Mouse (Mus musculus): ENCODE measurements around the gene Jund. TPM values are rescaled to one million over a fixed set of nuclear protein-coding genes. Genes with fewer than 3 reads are reported as not detected.

The Jund gene
- polyA plus RNA-seq (2015; fragmentation: Nextera tagmentation; extraction: Ambion mirVana), result 12.3 and 17.5 TPM in 2 replicates

DNA sequence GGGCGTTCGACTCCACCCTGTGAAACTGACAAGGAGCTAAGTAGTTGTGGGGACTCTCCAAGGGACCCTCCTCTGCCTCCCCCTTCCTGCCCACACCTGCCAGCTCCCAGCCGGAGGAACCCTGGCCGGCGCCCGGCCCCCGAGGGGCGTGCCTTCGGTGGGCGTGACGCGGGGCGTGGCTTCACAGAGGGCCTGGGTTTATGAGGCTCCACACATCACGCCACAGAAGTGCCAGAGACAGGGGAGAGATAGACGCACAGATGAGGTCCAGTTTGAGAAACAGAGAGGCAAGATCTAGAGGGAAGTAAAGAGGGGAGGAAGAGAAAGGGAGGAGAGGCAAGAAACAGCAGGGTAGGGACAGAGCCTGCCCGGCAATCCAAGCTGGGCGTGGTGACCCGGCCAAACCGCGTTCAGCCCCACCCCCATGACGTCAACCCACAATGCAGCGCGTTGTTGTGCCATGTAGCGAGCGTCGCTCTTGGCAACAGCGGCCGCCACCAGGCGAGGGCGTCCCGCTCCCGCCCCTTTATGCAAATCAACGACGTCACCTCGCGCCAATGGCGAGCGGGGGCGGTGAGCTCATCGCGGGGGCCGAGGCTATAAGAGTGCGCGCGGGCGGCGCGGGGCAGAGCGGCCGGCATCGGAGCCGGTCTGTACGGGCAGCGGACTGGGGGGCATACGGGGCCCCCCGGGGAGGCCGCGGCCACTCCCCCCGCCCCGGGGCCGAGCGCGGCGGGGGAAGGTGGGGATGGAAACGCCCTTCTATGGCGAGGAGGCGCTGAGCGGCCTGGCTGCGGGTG is at the start of gene Jund:
Gene Jund, plus strand, starts transcription at position 640 of the 800 bp plus-strand sequence.
- under 1% methylated on average over 64 of the region's 69 CpGs for WGBS (ENCODE audit: insufficient replicate concordance)
- H3K4me1 ChIP-seq (ENCODE audit: control insufficient read depth, low read depth, low read length), result peaks cover 55% of the 10 kb centered on the region
- no peaks in the 10 kb centered on the region for H3K27me3 ChIP-seq (ENCODE audit: control insufficient read depth, insufficient read depth, low read depth, low read length)
- H3K36me3 ChIP-seq (ENCODE audit: control insufficient read depth, insufficient read depth), result no peaks in the 10 kb centered on the region
- peak within 1 kb of the TSS; percentile 88 for H3K4me3 ChIP-seq (ENCODE audit: low read depth, low read length)
- peak; percentile 86 for ATAC-seq (ENCODE audit: low read depth)
- H3K4me2 ChIP-seq (ENCODE audit: low read depth, low read length), result peak within 1 kb of the TSS; percentile 99
- H3K9ac ChIP-seq (ENCODE audit: low read depth, low read length), result peak within 1 kb of the TSS; percentile 98
- peak within 1 kb of the TSS; percentile 98 for H3K27ac ChIP-seq (ENCODE audit: low read length)
- no peaks in the 10 kb centered on the region for H3K9me3 ChIP-seq (replicated peaks; ENCODE audit: control insufficient read depth, low read length)

DNA sequence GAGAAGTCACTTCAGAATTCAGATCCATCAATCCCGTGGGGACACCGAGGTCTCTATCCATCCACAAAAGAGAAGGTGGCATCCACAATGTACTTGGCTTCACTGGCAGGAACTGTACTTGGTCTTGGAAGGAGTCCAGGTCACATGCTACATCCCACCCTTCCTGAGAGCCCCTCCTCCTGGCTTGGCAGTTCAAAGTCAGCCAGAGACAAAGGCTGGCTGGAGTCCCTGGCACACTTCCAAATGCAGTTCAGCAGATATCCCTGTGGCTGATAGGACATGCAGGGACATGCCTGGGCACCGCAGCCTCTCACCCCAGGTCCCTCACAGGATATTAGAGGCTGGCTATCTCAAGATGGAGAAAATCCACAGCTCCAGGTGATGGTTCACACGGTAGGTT is 49.4 kb upstream of the Jund start:
- WGBS (ENCODE audit: insufficient replicate concordance), result 43% methylated on average over 4 of the region's 4 CpGs
- ATAC-seq (ENCODE audit: low read depth), result peak; percentile 59
- peaks cover 33% of the 10 kb centered on the region for H3K4me1 ChIP-seq (ENCODE audit: control insufficient read depth, low read depth, low read length)

DNA sequence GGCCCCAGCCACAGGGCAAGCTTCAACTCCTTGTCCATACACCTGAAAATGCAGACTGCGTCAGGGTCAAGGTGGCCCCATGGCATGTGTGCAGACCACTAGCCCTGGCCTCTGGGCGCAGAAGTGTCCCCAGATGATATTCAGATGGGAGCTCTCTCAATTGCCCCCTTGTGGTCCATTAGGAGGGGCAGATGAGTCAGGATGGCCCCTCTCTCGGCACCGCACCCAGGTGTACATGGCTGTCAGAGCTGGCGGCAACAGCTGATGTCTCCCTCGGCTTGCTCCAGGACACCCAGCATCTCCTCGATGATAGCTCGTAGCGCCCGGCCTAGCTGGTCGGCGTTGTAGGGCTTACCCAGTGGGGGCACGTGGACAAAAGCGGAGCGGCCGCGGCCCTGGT is 48.4 kb upstream of the Jund start:
- Histone ChIP-seq H3K9ac (ENCODE audit: low read depth, low read length) (no peak overlapping the region), H3K4me1 (ENCODE audit: control insufficient read depth, low read depth, low read length) (peaks cover 33% of the 10 kb centered on the region)

More for the DNA sequence above, 49.4 kb upstream of the Jund start:
- Histone ChIP-seq H3K4me3 (ENCODE audit: low read depth, low read length) (no peak overlapping the region), H3K4me2 (ENCODE audit: low read depth, low read length) (no peak overlapping the region), H3K9me3 (replicated peaks; ENCODE audit: control insufficient read depth, low read length) (no peaks in the 10 kb centered on the region), H3K27me3 (ENCODE audit: control insufficient read depth, insufficient read depth, low read depth, low read length) (no peaks in the 10 kb centered on the region), H3K36me3 (ENCODE audit: control insufficient read depth, insufficient read depth) (no peaks in the 10 kb centered on the region), H3K27ac (ENCODE audit: low read length) (peak overlapping the region; percentile 35), H3K9ac (ENCODE audit: low read depth, low read length) (0 out of 2 replicates have a peak overlapping the region, but pooled peaks have one; percentile 15)

DNA sequence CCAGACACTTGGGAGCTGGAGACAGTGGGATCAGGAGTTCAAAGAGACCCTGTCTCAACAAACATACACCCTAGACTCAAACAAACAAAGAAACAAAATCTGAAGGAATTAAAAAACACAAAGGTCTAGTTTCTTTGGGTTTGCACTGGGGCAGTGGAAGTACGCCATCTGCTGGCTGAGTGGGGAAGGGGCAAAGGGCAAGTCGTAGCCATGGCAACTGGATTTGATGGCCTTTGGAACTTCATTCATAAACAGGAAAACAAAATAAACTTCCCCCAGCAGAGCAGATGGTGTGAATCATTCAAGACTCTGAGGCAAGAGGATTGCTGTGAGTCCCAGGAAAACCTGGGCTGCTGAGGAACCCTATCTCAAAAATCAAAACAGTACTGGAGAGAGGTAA is 45.5 kb upstream of the Jund start:
- WGBS (ENCODE audit: insufficient replicate concordance), result 25% methylated on average over 2 of the region's 2 CpGs

More for the DNA sequence above, 48.4 kb upstream of the Jund start:
- no peak overlapping the region for H3K4me3 ChIP-seq (ENCODE audit: low read depth, low read length)
- no peak overlapping the region for H3K27ac ChIP-seq (ENCODE audit: low read length)
- no peaks in the 10 kb centered on the region for H3K9me3 ChIP-seq (replicated peaks; ENCODE audit: control insufficient read depth, low read length)
- H3K4me2 ChIP-seq (ENCODE audit: low read depth, low read length), result no peak overlapping the region
- no peak for ATAC-seq (ENCODE audit: low read depth)
- H3K36me3 ChIP-seq (ENCODE audit: control insufficient read depth, insufficient read depth), result 0 out of 2 replicates have a peak, but pooled peaks cover under 1% of the 10 kb centered on the region
- no peaks in the 10 kb centered on the region for H3K27me3 ChIP-seq (ENCODE audit: control insufficient read depth, insufficient read depth, low read depth, low read length)
- 89% methylated on average over 17 of the region's 17 CpGs for WGBS (ENCODE audit: insufficient replicate concordance)

DNA sequence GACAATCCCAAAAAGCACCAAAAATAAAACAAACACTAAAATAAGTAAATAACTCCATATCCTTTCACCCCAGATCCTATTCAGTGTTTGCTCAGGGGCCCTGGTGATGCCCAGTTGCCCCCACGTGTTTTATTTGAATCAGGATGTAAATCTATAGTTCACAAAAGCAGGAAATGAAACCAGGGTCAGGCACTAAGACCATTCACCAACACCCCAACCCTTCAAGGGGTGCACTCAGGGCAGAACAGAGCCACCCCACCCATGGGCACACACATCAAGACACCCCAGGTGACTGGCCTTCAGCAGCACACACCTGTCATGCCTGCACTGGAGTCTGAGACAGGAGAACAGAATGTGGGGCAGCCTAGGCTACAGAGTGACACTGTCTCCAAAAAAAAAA is 44.6 kb upstream of the Jund start:
- no peak overlapping the region for H3K9ac ChIP-seq (ENCODE audit: low read depth, low read length)
- H3K4me2 ChIP-seq (ENCODE audit: low read depth, low read length), result no peak overlapping the region
- 0 out of 2 replicates have a peak, but pooled peaks cover 2% of the 10 kb centered on the region for H3K36me3 ChIP-seq (ENCODE audit: control insufficient read depth, insufficient read depth)
- peaks cover 29% of the 10 kb centered on the region for H3K4me1 ChIP-seq (ENCODE audit: control insufficient read depth, low read depth, low read length)
- no peaks in the 10 kb centered on the region for H3K27me3 ChIP-seq (ENCODE audit: control insufficient read depth, insufficient read depth, low read depth, low read length)
- H3K9me3 ChIP-seq (replicated peaks; ENCODE audit: control insufficient read depth, low read length), result no peaks in the 10 kb centered on the region
- no peak for ATAC-seq (ENCODE audit: low read depth)
- H3K27ac ChIP-seq (ENCODE audit: low read length), result no peak overlapping the region
- H3K4me3 ChIP-seq (ENCODE audit: low read depth, low read length), result no peak overlapping the region
- WGBS (ENCODE audit: insufficient replicate concordance), result 44% methylated on average over 1 of the region's 1 CpGs

More for the DNA sequence above, 45.5 kb upstream of the Jund start:
- H3K27me3 ChIP-seq (ENCODE audit: control insufficient read depth, insufficient read depth, low read depth, low read length), result no peaks in the 10 kb centered on the region
- 0 out of 2 replicates have a peak, but pooled peaks cover 2% of the 10 kb centered on the region for H3K36me3 ChIP-seq (ENCODE audit: control insufficient read depth, insufficient read depth)
- H3K4me3 ChIP-seq (ENCODE audit: low read depth, low read length), result no peak overlapping the region
- no peak for ATAC-seq (ENCODE audit: low read depth)
- H3K9ac ChIP-seq (ENCODE audit: low read depth, low read length), result no peak overlapping the region
- H3K27ac ChIP-seq (ENCODE audit: low read length), result no peak overlapping the region
- no peaks in the 10 kb centered on the region for H3K9me3 ChIP-seq (replicated peaks; ENCODE audit: control insufficient read depth, low read length)
- peaks cover 27% of the 10 kb centered on the region for H3K4me1 ChIP-seq (ENCODE audit: control insufficient read depth, low read depth, low read length)
- H3K4me2 ChIP-seq (ENCODE audit: low read depth, low read length), result no peak overlapping the region

DNA sequence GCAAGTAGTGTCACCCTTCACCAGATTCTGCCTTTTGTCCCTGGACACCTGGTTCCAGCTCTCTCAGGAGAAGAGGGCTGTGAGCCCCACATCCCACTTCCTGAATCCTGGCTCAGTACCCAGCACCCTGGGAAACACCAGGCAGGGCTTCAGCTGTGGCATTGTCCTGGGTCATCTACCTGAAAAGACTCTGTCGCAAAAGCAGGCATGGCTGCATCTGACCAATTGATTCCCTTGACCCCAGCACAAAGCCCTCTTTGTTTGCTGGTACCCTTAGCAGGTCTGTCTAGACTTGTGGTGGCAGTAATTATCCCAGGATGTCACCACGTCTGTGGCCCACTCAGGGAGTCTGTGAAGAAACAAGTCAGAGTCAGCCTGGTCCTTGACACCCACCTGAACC is 43.3 kb upstream of the Jund start:
- no peak overlapping the region for H3K9ac ChIP-seq (ENCODE audit: low read depth, low read length)
- H3K9me3 ChIP-seq (replicated peaks; ENCODE audit: control insufficient read depth, low read length), result no peaks in the 10 kb centered on the region
- no peak for ATAC-seq (ENCODE audit: low read depth)
- H3K4me1 ChIP-seq (ENCODE audit: control insufficient read depth, low read depth, low read length), result peaks cover 29% of the 10 kb centered on the region
- no peaks in the 10 kb centered on the region for H3K27me3 ChIP-seq (ENCODE audit: control insufficient read depth, insufficient read depth, low read depth, low read length)
- WGBS (ENCODE audit: insufficient replicate concordance), result 66% methylated on average over 2 of the region's 2 CpGs
- H3K27ac ChIP-seq (ENCODE audit: low read length), result no peak overlapping the region
- no peak overlapping the region for H3K4me3 ChIP-seq (ENCODE audit: low read depth, low read length)
- no peak overlapping the region for H3K4me2 ChIP-seq (ENCODE audit: low read depth, low read length)
- 0 out of 2 replicates have a peak, but pooled peaks cover 2% of the 10 kb centered on the region for H3K36me3 ChIP-seq (ENCODE audit: control insufficient read depth, insufficient read depth)

DNA sequence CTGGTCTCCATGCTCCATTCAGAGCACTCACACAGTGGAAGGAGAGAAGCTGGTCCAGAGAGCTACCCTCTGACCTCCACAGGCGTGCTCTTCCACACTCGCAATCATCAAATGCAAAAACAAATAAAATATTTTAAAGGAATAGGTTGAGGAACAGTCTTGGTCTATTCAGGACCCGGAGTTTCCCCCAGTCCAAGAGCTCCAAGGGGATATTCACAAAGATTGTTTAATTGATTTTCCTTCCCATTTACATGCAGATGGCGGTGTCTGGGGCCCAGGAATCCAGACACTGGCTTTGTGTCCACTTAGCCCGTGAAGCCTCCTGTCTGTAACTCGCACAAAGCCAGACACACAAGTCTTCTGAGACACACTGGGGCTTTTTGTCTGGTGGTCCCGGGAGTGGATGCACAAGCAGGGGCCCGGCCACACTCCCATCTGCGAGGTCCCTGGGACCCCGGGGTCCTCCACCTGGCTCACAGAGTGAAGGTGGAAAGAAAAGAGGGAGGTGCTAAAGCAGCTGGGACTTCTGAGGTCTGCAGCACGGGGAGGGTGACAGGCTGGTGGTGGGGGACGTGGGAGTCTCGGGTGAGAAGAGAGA is 42.5 kb upstream of the Jund start:
- ATAC-seq (ENCODE audit: low read depth), result no peak
- WGBS (ENCODE audit: insufficient replicate concordance), result 73% methylated on average over 13 of the region's 13 CpGs
- H3K27me3 ChIP-seq (ENCODE audit: control insufficient read depth, insufficient read depth, low read depth, low read length), result no peaks in the 10 kb centered on the region
- no peak overlapping the region for H3K4me3 ChIP-seq (ENCODE audit: low read depth, low read length)
- no peak overlapping the region for H3K4me2 ChIP-seq (ENCODE audit: low read depth, low read length)
- H3K9me3 ChIP-seq (replicated peaks; ENCODE audit: control insufficient read depth, low read length), result no peaks in the 10 kb centered on the region
- H3K9ac ChIP-seq (ENCODE audit: low read depth, low read length), result no peak overlapping the region
- H3K4me1 ChIP-seq (ENCODE audit: control insufficient read depth, low read depth, low read length), result peaks cover 36% of the 10 kb centered on the region
- no peak overlapping the region for H3K27ac ChIP-seq (ENCODE audit: low read length)
- 0 out of 2 replicates have a peak, but pooled peaks cover 2% of the 10 kb centered on the region for H3K36me3 ChIP-seq (ENCODE audit: control insufficient read depth, insufficient read depth)

DNA sequence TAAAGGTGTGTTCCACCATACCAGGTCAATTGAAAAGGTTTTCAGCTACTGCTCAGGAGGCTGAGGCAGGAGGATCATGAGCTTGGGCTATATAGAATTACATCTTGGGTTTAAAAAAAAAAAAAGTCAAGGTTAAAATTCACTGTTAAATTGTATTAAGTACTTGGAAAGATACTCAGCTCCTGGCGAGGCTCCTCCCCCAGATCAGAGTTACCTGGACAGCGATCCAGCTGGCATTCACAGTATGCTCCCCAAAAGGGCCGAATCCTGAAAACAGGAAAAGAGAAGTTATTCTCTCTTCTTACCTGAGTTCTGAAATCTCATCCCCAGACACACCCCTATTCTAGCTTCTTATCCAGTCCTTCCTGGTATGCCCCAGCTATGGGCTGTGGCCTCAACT is 41.5 kb upstream of the Jund start:
- H3K27ac ChIP-seq (ENCODE audit: low read length), result no peak overlapping the region
- no peak overlapping the region for H3K4me3 ChIP-seq (ENCODE audit: low read depth, low read length)
- 0 out of 2 replicates have a peak, but pooled peaks cover 2% of the 10 kb centered on the region for H3K36me3 ChIP-seq (ENCODE audit: control insufficient read depth, insufficient read depth)
- ATAC-seq (ENCODE audit: low read depth), result no peak
- peaks cover 36% of the 10 kb centered on the region for H3K4me1 ChIP-seq (ENCODE audit: control insufficient read depth, low read depth, low read length)
- H3K27me3 ChIP-seq (ENCODE audit: control insufficient read depth, insufficient read depth, low read depth, low read length), result no peaks in the 10 kb centered on the region
- 91% methylated on average over 3 of the region's 3 CpGs for WGBS (ENCODE audit: insufficient replicate concordance)
- no peaks in the 10 kb centered on the region for H3K9me3 ChIP-seq (replicated peaks; ENCODE audit: control insufficient read depth, low read length)
- no peak overlapping the region for H3K4me2 ChIP-seq (ENCODE audit: low read depth, low read length)
- no peak overlapping the region for H3K9ac ChIP-seq (ENCODE audit: low read depth, low read length)

DNA sequence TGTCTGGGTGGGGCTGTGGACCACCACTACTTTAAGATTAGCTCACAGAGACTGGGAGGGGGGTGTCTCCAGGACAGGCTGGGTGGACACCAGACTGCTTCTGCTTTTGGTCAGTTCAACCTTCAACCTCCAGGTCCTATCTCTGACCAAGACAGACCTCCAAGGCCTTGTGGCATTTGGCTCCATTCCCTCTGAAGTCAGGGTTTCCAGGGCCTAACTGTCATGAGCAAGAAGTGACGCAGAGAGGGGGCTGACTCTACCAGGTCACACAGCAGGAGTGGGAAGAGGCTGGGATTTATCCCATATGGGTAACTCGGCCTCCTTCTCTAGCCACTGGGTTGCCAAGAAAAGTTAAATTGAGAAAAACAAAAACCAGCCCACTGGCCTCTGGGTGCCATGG is 41.0 kb upstream of the Jund start:
- Histone ChIP-seq H3K9me3 (replicated peaks; ENCODE audit: control insufficient read depth, low read length) (no peaks in the 10 kb centered on the region), H3K27ac (ENCODE audit: low read length) (no peak overlapping the region), H3K9ac (ENCODE audit: low read depth, low read length) (no peak overlapping the region), H3K36me3 (ENCODE audit: control insufficient read depth, insufficient read depth) (0 out of 2 replicates have a peak, but pooled peaks cover 2% of the 10 kb centered on the region), H3K27me3 (ENCODE audit: control insufficient read depth, insufficient read depth, low read depth, low read length) (no peaks in the 10 kb centered on the region), H3K4me2 (ENCODE audit: low read depth, low read length) (peak overlapping the region; percentile 93; the same call in 1 of the 2 replicates), H3K4me1 (ENCODE audit: control insufficient read depth, low read depth, low read length) (peaks cover 36% of the 10 kb centered on the region), H3K4me3 (ENCODE audit: low read depth, low read length) (no peak overlapping the region)
- WGBS (ENCODE audit: insufficient replicate concordance), result 74% methylated on average over 2 of the region's 2 CpGs
- ATAC-seq (ENCODE audit: low read depth), result no peak
